Mouse (Mus musculus): ENCODE measurements around the gene Esyt3. TPM values are rescaled to one million over a fixed set of nuclear protein-coding genes. Genes with fewer than 3 reads are reported as not detected.

Gene Esyt3
- 0.01 TPM in 2 replicates for polyA plus RNA-seq (2012; rRNA removed)
- not detected in 2 replicates for polyA plus RNA-seq (2014; fragmentation: Nextera tagmentation; extraction: Ambion mirVana)

DNA sequence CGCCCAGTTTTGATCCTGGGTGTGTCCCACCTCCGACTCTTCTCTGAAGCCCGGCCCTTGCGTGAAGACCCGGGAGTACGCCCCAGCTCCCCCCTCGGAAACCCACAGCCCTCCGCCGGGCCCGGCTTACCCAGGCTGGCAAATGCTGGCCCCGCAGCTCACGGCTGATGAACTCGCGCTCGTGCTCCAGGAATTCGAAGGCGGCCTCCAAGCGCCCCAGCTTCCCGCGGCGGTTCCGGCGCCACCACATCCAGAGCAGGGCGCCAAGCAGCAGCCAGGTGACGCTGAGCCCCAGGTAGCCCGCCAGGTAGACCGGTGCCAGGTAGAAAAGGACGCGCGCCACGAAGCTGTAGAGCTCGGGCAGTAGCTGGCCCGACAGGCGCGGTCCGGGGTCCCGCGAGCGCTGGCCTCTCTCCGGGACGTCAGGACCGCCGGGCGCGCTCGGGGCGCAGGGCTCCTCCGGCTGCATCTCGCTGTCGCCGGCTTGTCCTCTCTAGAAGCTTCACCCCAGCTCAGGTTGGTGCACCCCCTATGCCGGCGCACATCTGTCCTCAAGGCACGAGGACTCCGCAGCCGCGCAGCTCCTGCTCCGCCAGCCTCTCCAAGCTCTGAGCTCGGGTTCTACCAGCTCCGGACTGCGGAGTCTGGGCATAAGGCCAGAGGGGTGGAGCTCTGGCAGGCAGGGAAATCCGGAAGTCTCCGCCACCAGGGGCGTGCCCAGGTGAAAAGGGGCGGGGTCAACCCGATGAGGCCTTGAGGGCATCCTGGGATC is at the start of gene Esyt3:
Gene Esyt3 (minus strand): TSS at position 637 of the 772 bp plus-strand sequence.
- no peak within 1 kb of the TSS for H3K9ac ChIP-seq (replicated peaks)
- 2% methylated on average over 66 of the region's 66 CpGs for WGBS (ENCODE audit: insufficient replicate concordance)
- no peak for ATAC-seq (ENCODE audit: insufficient read depth)
- peaks cover 34% of the 10 kb centered on the region for H3K27me3 ChIP-seq (ENCODE audit: control insufficient read depth, insufficient read depth, low read length)
- H3K4me3 ChIP-seq (ENCODE audit: insufficient read depth in 1 of 2, low read depth in 2 of 2, low read length in 2 of 2), result peak within 1 kb of the TSS in 1 of 2 experiments; percentile 34; a peak in 2 of 4 replicates
- TF ChIP-seq CTCF (IDR thresholded peaks at IDR 0.05; ENCODE audit: low read depth), result no peak
- no peak for TF ChIP-seq EP300 (IDR thresholded peaks at IDR 0.05; ENCODE audit: low read depth)
- no peaks in the 10 kb centered on the region for H3K36me3 ChIP-seq (replicated peaks; ENCODE audit: control insufficient read depth, insufficient read depth, low read depth)
- H3K27ac ChIP-seq, result no peak within 1 kb of the TSS
- no peaks in the 10 kb centered on the region for H3K4me1 ChIP-seq (replicated peaks; ENCODE audit: control insufficient read depth in 2 of 2, insufficient read depth in 2 of 2, low read length in 1 of 2)
- H3K9me3 ChIP-seq (ENCODE audit: control insufficient read depth, low read length), result no peaks in the 10 kb centered on the region
- no peak for DNase-seq (ENCODE audit: low read depth in 3 of 3, low spot score in 3 of 3)
- peak within 1 kb of the TSS; percentile 25 for H3K4me2 ChIP-seq (ENCODE audit: low read depth)

- no peak overlapping the region for H3K9ac ChIP-seq (replicated peaks)
- H3K4me2 ChIP-seq (ENCODE audit: low read depth), result no peak overlapping the region
- no peak for ATAC-seq (ENCODE audit: insufficient read depth)
- DNase-seq (ENCODE audit: low read depth in 3 of 3, low spot score in 3 of 3), result no peak
- no peaks in the 10 kb centered on the region for H3K36me3 ChIP-seq (replicated peaks; ENCODE audit: control insufficient read depth, insufficient read depth, low read depth)
- WGBS (ENCODE audit: insufficient replicate concordance), result 59% methylated on average over 9 of the region's 9 CpGs
- H3K27me3 ChIP-seq (ENCODE audit: control insufficient read depth, insufficient read depth, low read length), result no peaks in the 10 kb centered on the region
- TF ChIP-seq CTCF (IDR thresholded peaks at IDR 0.05; ENCODE audit: low read depth) (no peak), EP300 (IDR thresholded peaks at IDR 0.05; ENCODE audit: low read depth) (no peak)
- H3K9me3 ChIP-seq (ENCODE audit: control insufficient read depth, low read length), result no peaks in the 10 kb centered on the region
- H3K4me1 ChIP-seq (replicated peaks; ENCODE audit: control insufficient read depth in 2 of 2, insufficient read depth in 2 of 2, low read length in 1 of 2), result no peaks in the 10 kb centered on the region
- no peak overlapping the region for H3K4me3 ChIP-seq (ENCODE audit: insufficient read depth in 1 of 2, low read depth in 2 of 2, low read length in 2 of 2)
- H3K27ac ChIP-seq, result no peak overlapping the region
Observed at GRCm38 (mm10) chr9:99401288-99401974, 43.1 kb upstream of the Esyt3 start.

GRCm38 (mm10) chr9:99400781-99401180 is 42.4 kb upstream of the Esyt3 start:
- TF ChIP-seq CTCF (IDR thresholded peaks at IDR 0.05; ENCODE audit: low read depth) (no peak), EP300 (IDR thresholded peaks at IDR 0.05; ENCODE audit: low read depth) (no peak)
- DNase-seq (ENCODE audit: low read depth in 3 of 3, low spot score in 3 of 3) (no peak), ATAC-seq (ENCODE audit: insufficient read depth) (no peak)
- Histone ChIP-seq H3K9me3 (ENCODE audit: control insufficient read depth, low read length) (no peaks in the 10 kb centered on the region), H3K4me2 (ENCODE audit: low read depth) (no peak overlapping the region), H3K36me3 (replicated peaks; ENCODE audit: control insufficient read depth, insufficient read depth, low read depth) (no peaks in the 10 kb centered on the region), H3K9ac (replicated peaks) (no peak overlapping the region), H3K27ac (no peak overlapping the region), H3K4me1 (replicated peaks; ENCODE audit: control insufficient read depth in 2 of 2, insufficient read depth in 2 of 2, low read length in 1 of 2) (no peaks in the 10 kb centered on the region), H3K4me3 (ENCODE audit: insufficient read depth in 1 of 2, low read depth in 2 of 2, low read length in 2 of 2) (no peak overlapping the region), H3K27me3 (ENCODE audit: control insufficient read depth, insufficient read depth, low read length) (no peaks in the 10 kb centered on the region)
- WGBS (ENCODE audit: insufficient replicate concordance), result 50% methylated on average over 6 of the region's 6 CpGs

GRCm38 (mm10) chr9:99397056-99397815 is 38.9 kb upstream of the Esyt3 start:
- no peak for TF ChIP-seq CTCF (IDR thresholded peaks at IDR 0.05; ENCODE audit: low read depth)
- TF ChIP-seq EP300 (IDR thresholded peaks at IDR 0.05; ENCODE audit: low read depth), result no peak
- Histone ChIP-seq H3K4me3 (ENCODE audit: insufficient read depth in 1 of 2, low read depth in 2 of 2, low read length in 2 of 2) (no peak overlapping the region), H3K4me1 (replicated peaks; ENCODE audit: control insufficient read depth in 2 of 2, insufficient read depth in 2 of 2, low read length in 1 of 2) (peaks cover 0 to 1% of the 10 kb centered on the region in 2 experiments; a peak in 1 of 4 replicates), H3K9me3 (ENCODE audit: control insufficient read depth, low read length) (no peaks in the 10 kb centered on the region), H3K9ac (replicated peaks) (no peak overlapping the region), H3K4me2 (ENCODE audit: low read depth) (no peak overlapping the region), H3K27me3 (ENCODE audit: control insufficient read depth, insufficient read depth, low read length) (no peaks in the 10 kb centered on the region), H3K36me3 (replicated peaks; ENCODE audit: control insufficient read depth, insufficient read depth, low read depth) (no peaks in the 10 kb centered on the region), H3K27ac (no peak overlapping the region)
- ATAC-seq (ENCODE audit: insufficient read depth) (no peak), DNase-seq (ENCODE audit: low read depth in 3 of 3, low spot score in 3 of 3) (no peak)
- WGBS (ENCODE audit: insufficient replicate concordance), result 59% methylated on average over 13 of the region's 13 CpGs
